Mouse (Mus musculus) lung, embryonic 14.5 days (tissue): Measurements from ENCODE around the gene Timd2. TPM values are rescaled to one million over a fixed set of nuclear protein-coding genes. Genes with fewer than 3 reads are reported as not detected.
"Not testable (repeated sequence)": the region's sequence is repeated elsewhere in the genome, so short reads cannot be mapped to it uniquely, and the experiment has no call there.

Source experiments
- ATAC-seq: fragments of 200-750 bp; cut with Nextera tagmentation; 2 replicates; pipeline ENCODE4 v1.8.0; 2017; ENCODE audit warnings: mild to moderate bottlenecking, moderate TSS enrichment, moderate library complexity; ENCODE audit not compliant: insufficient read depth
- DNase-seq: peaks from one replicate; pipeline ENCODE4 v3.0.0-alpha.2; 2015
- H3K27ac ChIP-seq: fragments of 300-500 bp; sonication (generic); 2 replicates; pipeline ENCODE4 v1.5.1; 2014; ENCODE audit warnings: low read depth, mild to moderate bottlenecking, moderate library complexity
- H3K27me3 ChIP-seq: fragments of 300-500 bp; sonication (generic); 2 replicates; pipeline ENCODE4 v1.6.1; 2014; ENCODE audit warnings: low read length, control low read depth; ENCODE audit not compliant: insufficient read depth
- H3K36me3 ChIP-seq: fragments of 300-500 bp; sonication (generic); 2 replicates; pipeline ENCODE4 v1.6.1; 2014; ENCODE audit warnings: control low read depth; ENCODE audit not compliant: insufficient read depth
- H3K4me1 ChIP-seq: fragments of 300-500 bp; sonication (generic); 2 replicates; pipeline ENCODE4 v1.6.1; 2014; ENCODE audit warnings: antibody characterized with exemption, control low read depth; ENCODE audit not compliant: insufficient read depth
- H3K4me2 ChIP-seq: fragments of 300-500 bp; sonication (generic); 2 replicates; pipeline ENCODE4 v1.6.1; 2014; ENCODE audit warnings: mild to moderate bottlenecking
- H3K4me3 ChIP-seq: fragments of 300-500 bp; sonication (generic); 2 replicates; pipeline ENCODE4 v1.5.1; 2014; ENCODE audit warnings: low read depth, low read length
- H3K9ac ChIP-seq: fragments of 300-500 bp; sonication (generic); 2 replicates; pipeline ENCODE4 v1.6.1; 2014
- H3K9me3 ChIP-seq: fragments of 300-500 bp; sonication (generic); 2 replicates; pipeline ENCODE4 v1.6.1; 2016; ENCODE audit warnings: low read depth, low read length, control low read depth
- CTCF ChIP-seq: IDR thresholded peaks from 2 replicates; pipeline ENCODE4 v1.5.1; 2016; ENCODE audit warnings: antibody characterized with exemption, low read depth
- WGBS: fragments of 180-500 bp; shearing (Covaris S2); extraction: QIAGEN DNeasy Blood & Tissue Kit; methylation state at CpG from one replicate; pipeline ENCODE4 v1.1.7; 2014; 5-methylcytosine and 5-hydroxymethylcytosine counted together
- polyA plus RNA-seq: library from polyadenylated mRNA; unstranded; fragments of >200 nt; fragmentation: Nextera tagmentation; extraction: Ambion mirVana; gene quantifications from 2 replicates; pipeline ENCODE4 v1.2.1, GENCODE M21; 2014

Gene Timd2
- polyA plus RNA-seq, 1 experiment from 2014 or later, result not detected

- no peak for DNase-seq
- no peak overlapping the region for H3K4me3 ChIP-seq
- no peak overlapping the region for H3K27ac ChIP-seq
- H3K9ac ChIP-seq, result no peak overlapping the region
- no peaks in the 10 kb centered on the region for H3K9me3 ChIP-seq
- WGBS, result 68% methylated on average over 5 of the region's 5 CpGs
- H3K4me1 ChIP-seq, result no peaks in the 10 kb centered on the region
- no peaks in the 10 kb centered on the region for H3K27me3 ChIP-seq
- no peak for ATAC-seq
- H3K4me2 ChIP-seq, result no peak overlapping the region
- TF ChIP-seq CTCF, result no peak
- H3K36me3 ChIP-seq, result no peaks in the 10 kb centered on the region
Measured at GRCm38 (mm10) chr11:46697433-46698277, 9.2 kb downstream of the Timd2 start.

GRCm38 (mm10) chr11:46695849-46696248, 11.0 kb downstream of the Timd2 start:
- not testable (repeated sequence) for H3K36me3 ChIP-seq, ATAC-seq, H3K4me2 ChIP-seq, DNase-seq, H3K4me3 ChIP-seq, H3K27me3 ChIP-seq, H3K9me3 ChIP-seq, H3K27ac ChIP-seq, H3K9ac ChIP-seq, H3K4me1 ChIP-seq
- 72% methylated on average over 2 of the region's 2 CpGs for WGBS

GRCm38 (mm10) chr11:46690136-46690535, 16.7 kb downstream of the Timd2 start:
- WGBS, result 57% methylated on average over 2 of the region's 2 CpGs
- Histone ChIP-seq H3K36me3 (no peaks in the 10 kb centered on the region), H3K27me3 (no peaks in the 10 kb centered on the region), H3K4me1 (no peaks in the 10 kb centered on the region), H3K27ac (no peak overlapping the region), H3K4me3 (no peak overlapping the region), H3K9me3 (no peaks in the 10 kb centered on the region), H3K4me2 (no peak overlapping the region), H3K9ac (no peak overlapping the region)
- ATAC-seq (no peak), DNase-seq (no peak)
- TF ChIP-seq CTCF, result no peak

- H3K36me3 ChIP-seq, result no peaks in the 10 kb centered on the region
- TF ChIP-seq CTCF, result no peak
- no peak overlapping the region for H3K4me2 ChIP-seq
- no peaks in the 10 kb centered on the region for H3K4me1 ChIP-seq
- H3K27ac ChIP-seq, result no peak overlapping the region
- H3K9ac ChIP-seq, result no peak overlapping the region
- ATAC-seq (no peak), DNase-seq (no peak)
- WGBS, result 37% methylated on average over 4 of the region's 4 CpGs
- no peaks in the 10 kb centered on the region for H3K9me3 ChIP-seq
- no peak overlapping the region for H3K4me3 ChIP-seq
- H3K27me3 ChIP-seq, result no peaks in the 10 kb centered on the region
Measured at GRCm38 (mm10) chr11:46683723-46684122, 23.1 kb downstream of the Timd2 start.

GRCm38 (mm10) chr11:46682842-46683241, 24.0 kb downstream of the Timd2 start:
- ATAC-seq (no peak), DNase-seq (no peak)
- Histone ChIP-seq H3K36me3 (no peaks in the 10 kb centered on the region), H3K4me2 (no peak overlapping the region), H3K27ac (no peak overlapping the region), H3K4me3 (no peak overlapping the region), H3K27me3 (no peaks in the 10 kb centered on the region), H3K9ac (no peak overlapping the region), H3K4me1 (no peaks in the 10 kb centered on the region), H3K9me3 (no peaks in the 10 kb centered on the region)
- WGBS, result 43% methylated on average over 1 of the region's 1 CpGs
- no peak for TF ChIP-seq CTCF

- no peak for ATAC-seq
- no peak for DNase-seq
- no peak overlapping the region for H3K4me3 ChIP-seq
- 80% methylated on average over 2 of the region's 2 CpGs for WGBS
- no peaks in the 10 kb centered on the region for H3K36me3 ChIP-seq
- H3K4me2 ChIP-seq, result no peak overlapping the region
- no peak overlapping the region for H3K9ac ChIP-seq
- TF ChIP-seq CTCF, result no peak
- no peaks in the 10 kb centered on the region for H3K9me3 ChIP-seq
- no peak overlapping the region for H3K27ac ChIP-seq
- H3K4me1 ChIP-seq, result no peaks in the 10 kb centered on the region
- H3K27me3 ChIP-seq, result no peaks in the 10 kb centered on the region
Measured at GRCm38 (mm10) chr11:46667938-46668337, 38.9 kb downstream of the Timd2 start.

- no peak for ATAC-seq
- Histone ChIP-seq H3K27me3 (no peaks in the 10 kb centered on the region), H3K4me3 (no peak overlapping the region), H3K27ac (no peak overlapping the region), H3K9me3 (no peaks in the 10 kb centered on the region), H3K4me1 (no peaks in the 10 kb centered on the region), H3K36me3 (no peaks in the 10 kb centered on the region), H3K9ac (no peak overlapping the region), H3K4me2 (no peak overlapping the region)
- DNase-seq, result no peak
- TF ChIP-seq CTCF, result no peak
- 95% methylated on average over 3 of the region's 3 CpGs for WGBS
Measured at GRCm38 (mm10) chr11:46667105-46667504, 39.8 kb downstream of the Timd2 start.
